Mouse (Mus musculus): ENCODE measurements around the gene Perm1. TPM values are rescaled to one million over a fixed set of nuclear protein-coding genes. Genes with fewer than 3 reads are reported as not detected.

The Perm1 gene
- 0.14 and 0.40 TPM in 2 replicates for polyA plus RNA-seq (2015; fragmentation: Nextera tagmentation; extraction: Ambion mirVana)

GRCm38 (mm10) chr4:156215649-156216048, at the start of gene Perm1:
TSS of gene Perm1 (plus strand) at chr4:156215868.
- 62% methylated on average over 4 of the region's 4 CpGs for WGBS (ENCODE audit: insufficient replicate concordance)
- H3K36me3 ChIP-seq (ENCODE audit: control insufficient read depth, insufficient read depth): no peaks in the 10 kb centered on the region
- ATAC-seq (ENCODE audit: low read depth): no peak
- no peak within 1 kb of the TSS for H3K27ac ChIP-seq (ENCODE audit: low read length)
- H3K9me3 ChIP-seq (replicated peaks; ENCODE audit: control insufficient read depth, low read length): no peaks in the 10 kb centered on the region
- no peaks in the 10 kb centered on the region for H3K4me1 ChIP-seq (ENCODE audit: control insufficient read depth, low read depth, low read length)
- H3K9ac ChIP-seq (ENCODE audit: low read depth, low read length): no peak within 1 kb of the TSS
- no peak within 1 kb of the TSS for H3K4me2 ChIP-seq (ENCODE audit: low read depth, low read length)
- H3K27me3 ChIP-seq (ENCODE audit: control insufficient read depth, insufficient read depth, low read depth, low read length): 0 out of 2 replicates have a peak, but pooled peaks cover 3% of the 10 kb centered on the region
- no peak within 1 kb of the TSS for H3K4me3 ChIP-seq (ENCODE audit: low read depth, low read length)

- no peak for ATAC-seq (ENCODE audit: low read depth)
- Histone ChIP-seq H3K36me3 (ENCODE audit: control insufficient read depth, insufficient read depth) (no peaks in the 10 kb centered on the region; the same call in 1 of the 2 replicates), H3K4me2 (ENCODE audit: low read depth, low read length) (no peak overlapping the region), H3K9me3 (replicated peaks; ENCODE audit: control insufficient read depth, low read length) (peaks cover 4% of the 10 kb centered on the region; the same call in 1 of the 2 replicates), H3K9ac (ENCODE audit: low read depth, low read length) (no peak overlapping the region), H3K4me1 (ENCODE audit: control insufficient read depth, low read depth, low read length) (no peaks in the 10 kb centered on the region), H3K27ac (ENCODE audit: low read length) (no peak overlapping the region), H3K4me3 (ENCODE audit: low read depth, low read length) (no peak overlapping the region), H3K27me3 (ENCODE audit: control insufficient read depth, insufficient read depth, low read depth, low read length) (no peaks in the 10 kb centered on the region)
- WGBS (ENCODE audit: insufficient replicate concordance): 57% methylated on average over 9 of the region's 9 CpGs
These were observed 49.2 kb upstream of the Perm1 start for GRCm38 (mm10) chr4:156166477-156166876.

GRCm38 (mm10) chr4:156168611-156169010, 47.1 kb upstream of the Perm1 start:
- Histone ChIP-seq H3K4me3 (ENCODE audit: low read depth, low read length) (no peak overlapping the region), H3K27me3 (ENCODE audit: control insufficient read depth, insufficient read depth, low read depth, low read length) (no peaks in the 10 kb centered on the region), H3K9ac (ENCODE audit: low read depth, low read length) (no peak overlapping the region), H3K36me3 (ENCODE audit: control insufficient read depth, insufficient read depth) (peaks cover 7% of the 10 kb centered on the region; the same call in 1 of the 2 replicates), H3K27ac (ENCODE audit: low read length) (no peak overlapping the region), H3K4me2 (ENCODE audit: low read depth, low read length) (no peak overlapping the region), H3K4me1 (ENCODE audit: control insufficient read depth, low read depth, low read length) (no peaks in the 10 kb centered on the region), H3K9me3 (replicated peaks; ENCODE audit: control insufficient read depth, low read length) (no peaks in the 10 kb centered on the region)
- no peak for ATAC-seq (ENCODE audit: low read depth)
- WGBS (ENCODE audit: insufficient replicate concordance): 77% methylated on average over 8 of the region's 8 CpGs

GRCm38 (mm10) chr4:156169129-156169528, 46.5 kb upstream of the Perm1 start:
- no peak overlapping the region for H3K9ac ChIP-seq (ENCODE audit: low read depth, low read length)
- 78% methylated on average over 10 of the region's 10 CpGs for WGBS (ENCODE audit: insufficient replicate concordance)
- H3K4me2 ChIP-seq (ENCODE audit: low read depth, low read length): no peak overlapping the region
- H3K27ac ChIP-seq (ENCODE audit: low read length): no peak overlapping the region
- no peaks in the 10 kb centered on the region for H3K9me3 ChIP-seq (replicated peaks; ENCODE audit: control insufficient read depth, low read length)
- no peak for ATAC-seq (ENCODE audit: low read depth)
- no peaks in the 10 kb centered on the region for H3K27me3 ChIP-seq (ENCODE audit: control insufficient read depth, insufficient read depth, low read depth, low read length)
- no peaks in the 10 kb centered on the region for H3K4me1 ChIP-seq (ENCODE audit: control insufficient read depth, low read depth, low read length)
- peaks cover 7% of the 10 kb centered on the region; the same call in 1 of the 2 replicates for H3K36me3 ChIP-seq (ENCODE audit: control insufficient read depth, insufficient read depth)
- no peak overlapping the region for H3K4me3 ChIP-seq (ENCODE audit: low read depth, low read length)

GRCm38 (mm10) chr4:156171828-156172227, 43.8 kb upstream of the Perm1 start:
- no peak overlapping the region for H3K4me3 ChIP-seq (ENCODE audit: low read depth, low read length)
- WGBS (ENCODE audit: insufficient replicate concordance): 81% methylated on average over 11 of the region's 11 CpGs
- no peaks in the 10 kb centered on the region for H3K4me1 ChIP-seq (ENCODE audit: control insufficient read depth, low read depth, low read length)
- H3K27me3 ChIP-seq (ENCODE audit: control insufficient read depth, insufficient read depth, low read depth, low read length): no peaks in the 10 kb centered on the region
- no peak for ATAC-seq (ENCODE audit: low read depth)
- no peak overlapping the region for H3K4me2 ChIP-seq (ENCODE audit: low read depth, low read length)
- H3K27ac ChIP-seq (ENCODE audit: low read length): no peak overlapping the region
- H3K9me3 ChIP-seq (replicated peaks; ENCODE audit: control insufficient read depth, low read length): no peaks in the 10 kb centered on the region
- H3K36me3 ChIP-seq (ENCODE audit: control insufficient read depth, insufficient read depth): peaks cover 7% of the 10 kb centered on the region; the same call in 1 of the 2 replicates
- H3K9ac ChIP-seq (ENCODE audit: low read depth, low read length): no peak overlapping the region

GRCm38 (mm10) chr4:156177630-156178029, 38.0 kb upstream of the Perm1 start:
- H3K4me3 ChIP-seq (ENCODE audit: low read depth, low read length): no peak overlapping the region
- no peak for ATAC-seq (ENCODE audit: low read depth)
- H3K9ac ChIP-seq (ENCODE audit: low read depth, low read length): no peak overlapping the region
- H3K9me3 ChIP-seq (replicated peaks; ENCODE audit: control insufficient read depth, low read length): no peaks in the 10 kb centered on the region
- no peak overlapping the region for H3K4me2 ChIP-seq (ENCODE audit: low read depth, low read length)
- WGBS (ENCODE audit: insufficient replicate concordance): 87% methylated on average over 9 of the region's 9 CpGs
- H3K4me1 ChIP-seq (ENCODE audit: control insufficient read depth, low read depth, low read length): no peaks in the 10 kb centered on the region
- no peaks in the 10 kb centered on the region for H3K27me3 ChIP-seq (ENCODE audit: control insufficient read depth, insufficient read depth, low read depth, low read length)
- no peaks in the 10 kb centered on the region for H3K36me3 ChIP-seq (ENCODE audit: control insufficient read depth, insufficient read depth)
- H3K27ac ChIP-seq (ENCODE audit: low read length): no peak overlapping the region

- Histone ChIP-seq H3K4me1 (ENCODE audit: control insufficient read depth, low read depth, low read length) (peaks cover 28% of the 10 kb centered on the region), H3K4me2 (ENCODE audit: low read depth, low read length) (no peak overlapping the region), H3K36me3 (ENCODE audit: control insufficient read depth, insufficient read depth) (no peaks in the 10 kb centered on the region), H3K27me3 (ENCODE audit: control insufficient read depth, insufficient read depth, low read depth, low read length) (no peaks in the 10 kb centered on the region), H3K27ac (ENCODE audit: low read length) (no peak overlapping the region), H3K4me3 (ENCODE audit: low read depth, low read length) (no peak overlapping the region), H3K9me3 (replicated peaks; ENCODE audit: control insufficient read depth, low read length) (no peaks in the 10 kb centered on the region), H3K9ac (ENCODE audit: low read depth, low read length) (no peak overlapping the region)
- 48% methylated on average over 5 of the region's 5 CpGs for WGBS (ENCODE audit: insufficient replicate concordance)
- ATAC-seq (ENCODE audit: low read depth): no peak
These were observed 31.9 kb upstream of the Perm1 start for GRCm38 (mm10) chr4:156183747-156184146.

- WGBS (ENCODE audit: insufficient replicate concordance): 47% methylated on average over 7 of the region's 7 CpGs
- Histone ChIP-seq H3K27me3 (ENCODE audit: control insufficient read depth, insufficient read depth, low read depth, low read length) (no peaks in the 10 kb centered on the region), H3K4me2 (ENCODE audit: low read depth, low read length) (no peak overlapping the region), H3K27ac (ENCODE audit: low read length) (no peak overlapping the region), H3K9me3 (replicated peaks; ENCODE audit: control insufficient read depth, low read length) (no peaks in the 10 kb centered on the region), H3K4me1 (ENCODE audit: control insufficient read depth, low read depth, low read length) (peaks cover 34% of the 10 kb centered on the region), H3K36me3 (ENCODE audit: control insufficient read depth, insufficient read depth) (no peaks in the 10 kb centered on the region), H3K4me3 (ENCODE audit: low read depth, low read length) (no peak overlapping the region), H3K9ac (ENCODE audit: low read depth, low read length) (no peak overlapping the region)
- ATAC-seq (ENCODE audit: low read depth): 0 out of 2 replicates have a peak, but pooled peaks have one; percentile 22
These were observed 31.2 kb upstream of the Perm1 start for GRCm38 (mm10) chr4:156184291-156184954.

- Histone ChIP-seq H3K27ac (ENCODE audit: low read length) (no peak overlapping the region; the same call in 1 of the 2 replicates), H3K9ac (ENCODE audit: low read depth, low read length) (no peak overlapping the region), H3K4me2 (ENCODE audit: low read depth, low read length) (peak overlapping the region; percentile 51), H3K4me3 (ENCODE audit: low read depth, low read length) (peak overlapping the region; percentile 35), H3K9me3 (replicated peaks; ENCODE audit: control insufficient read depth, low read length) (no peaks in the 10 kb centered on the region), H3K4me1 (ENCODE audit: control insufficient read depth, low read depth, low read length) (peaks cover 37% of the 10 kb centered on the region), H3K27me3 (ENCODE audit: control insufficient read depth, insufficient read depth, low read depth, low read length) (no peaks in the 10 kb centered on the region), H3K36me3 (ENCODE audit: control insufficient read depth, insufficient read depth) (no peaks in the 10 kb centered on the region)
- 51% methylated on average over 13 of the region's 13 CpGs for WGBS (ENCODE audit: insufficient replicate concordance)
- ATAC-seq (ENCODE audit: low read depth): peak; percentile 64
These were observed 30.2 kb upstream of the Perm1 start for GRCm38 (mm10) chr4:156185456-156185949.
